Comparison of ENCODE assay signal across 8 mouse cellular contexts in genomic region chr16:91465505-91466240, GRCm38 (mm10). TPM values are rescaled to one million over a fixed set of nuclear protein-coding genes. Genes with fewer than 3 reads are reported as not detected.
DNase-seq lines count a peak whose midpoint lies in the region; ATAC-seq and TF ChIP-seq lines count a peak whose summit lies in the region.

No protein-coding gene starts in this region.

- WGBS in kidney, embryonic 16.5 days, result 37% methylated on average over 13 of the region's 13 CpGs
- WGBS in embryonic facial prominence, embryonic 10.5 days, result 60% methylated on average over 13 of the region's 13 CpGs
- 39% methylated on average over 13 of the region's 13 CpGs for WGBS in hindbrain, embryonic 16.5 days
- WGBS in midbrain, postnatal 0 days, result 42% methylated on average over 13 of the region's 13 CpGs

- H3K36me3 ChIP-seq in kidney, embryonic 16.5 days (ENCODE audit: insufficient read depth, low read length), result peaks cover 9% of the 10 kb centered on the region; the same call in 1 of the 2 replicates
- H3K36me3 ChIP-seq in embryonic facial prominence, embryonic 10.5 days (replicated peaks), result peaks cover 11% of the 10 kb centered on the region; the same call in 1 of the 2 replicates
- H3K36me3 ChIP-seq in hindbrain, embryonic 16.5 days (ENCODE audit: control insufficient read depth, insufficient read depth, low read length), result no peaks in the 10 kb centered on the region
- no peaks in the 10 kb centered on the region for H3K36me3 ChIP-seq in midbrain, postnatal 0 days (ENCODE audit: insufficient read depth, low read length)

- H3K9me3 ChIP-seq in kidney, embryonic 16.5 days (ENCODE audit: low read length), result peaks cover 5% of the 10 kb centered on the region
- 0 out of 2 replicates have a peak, but pooled peaks cover 5% of the 10 kb centered on the region for H3K9me3 ChIP-seq in embryonic facial prominence, embryonic 10.5 days
- no peaks in the 10 kb centered on the region for H3K9me3 ChIP-seq in hindbrain, embryonic 16.5 days (ENCODE audit: control insufficient read depth, low read length)
- H3K9me3 ChIP-seq in midbrain, postnatal 0 days (ENCODE audit: low read length), result no peaks in the 10 kb centered on the region

- H3K4me3 ChIP-seq in kidney, embryonic 16.5 days (ENCODE audit: low read length), result peak overlapping the region; percentile 67
- H3K4me3 ChIP-seq in embryonic facial prominence, embryonic 10.5 days, result peak overlapping the region; percentile 76
- peak overlapping the region; percentile 62 for H3K4me3 ChIP-seq in hindbrain, embryonic 16.5 days (ENCODE audit: low read length)
- peak overlapping the region; percentile 62 for H3K4me3 ChIP-seq in midbrain, postnatal 0 days (ENCODE audit: low read depth, low read length)

- peak overlapping the region; percentile 94 for H3K4me2 ChIP-seq in kidney, embryonic 16.5 days (replicated peaks; ENCODE audit: low read depth, low read length)
- peak overlapping the region; percentile 87 for H3K4me2 ChIP-seq in hindbrain, embryonic 16.5 days (ENCODE audit: low read length)
- H3K4me2 ChIP-seq in midbrain, postnatal 0 days (ENCODE audit: low read depth, low read length, poor library complexity, severe bottlenecking), result peak overlapping the region; percentile 90

- no peak overlapping the region for H3K27ac ChIP-seq in kidney, embryonic 16.5 days (ENCODE audit: low read length)
- H3K27ac ChIP-seq in embryonic facial prominence, embryonic 10.5 days (replicated peaks), result peak overlapping the region; percentile 87
- no peak overlapping the region for H3K27ac ChIP-seq in hindbrain, embryonic 16.5 days (ENCODE audit: low read depth, low read length)
- peak overlapping the region; percentile 83; the same call in 1 of the 2 replicates for H3K27ac ChIP-seq in midbrain, postnatal 0 days (ENCODE audit: low read depth, low read length)

- no peak for DNase-seq in kidney, postnatal 10 days
- DNase-seq in embryonic facial prominence, embryonic 10.5 days (ENCODE audit: low spot score), result no peak
- DNase-seq in midbrain, postnatal 0 days (ENCODE audit: low spot score), result no peak
- no peak for DNase-seq in yolk sac, embryonic 10.5 days (ENCODE audit: low spot score)
- no peak for DNase-seq in adrenal gland, postnatal 10 days
- no peak for DNase-seq in kidney, postnatal 4 days

- peak overlapping the region; percentile 79 for H3K9ac ChIP-seq in kidney, embryonic 16.5 days (replicated peaks; ENCODE audit: low read length)
- peak overlapping the region; percentile 73 for H3K9ac ChIP-seq in hindbrain, embryonic 16.5 days (ENCODE audit: low read depth, low read length)
- peak overlapping the region; percentile 66; the same call in 1 of the 2 replicates for H3K9ac ChIP-seq in midbrain, postnatal 0 days (replicated peaks; ENCODE audit: low read length, poor library complexity, severe bottlenecking)

- no peaks in the 10 kb centered on the region for H3K27me3 ChIP-seq in kidney, embryonic 16.5 days (ENCODE audit: insufficient read depth, low read length)
- H3K27me3 ChIP-seq in embryonic facial prominence, embryonic 10.5 days (replicated peaks; ENCODE audit: low read depth, poor library complexity, severe bottlenecking), result no peaks in the 10 kb centered on the region
- H3K27me3 ChIP-seq in hindbrain, embryonic 16.5 days (replicated peaks; ENCODE audit: control insufficient read depth, insufficient read depth, low read length), result no peaks in the 10 kb centered on the region
- no peaks in the 10 kb centered on the region for H3K27me3 ChIP-seq in midbrain, postnatal 0 days (ENCODE audit: insufficient read depth, low read length)

- ATAC-seq in kidney, embryonic 16.5 days (ENCODE audit: low FRiP score, low TSS enrichment), result no peak; the same call in 1 of the 2 replicates
- no peak for ATAC-seq in hindbrain, embryonic 16.5 days
- ATAC-seq in midbrain, postnatal 0 days (ENCODE audit: low FRiP score), result no peak

- TF ChIP-seq CTCF in midbrain, postnatal 0 days (IDR thresholded peaks at IDR 0.05), result no peak

- H3K4me1 ChIP-seq in kidney, embryonic 16.5 days (ENCODE audit: insufficient read depth, low read length), result peaks cover 25% of the 10 kb centered on the region
- H3K4me1 ChIP-seq in embryonic facial prominence, embryonic 10.5 days, result peaks cover 47% of the 10 kb centered on the region
- H3K4me1 ChIP-seq in hindbrain, embryonic 16.5 days (ENCODE audit: control insufficient read depth, insufficient read depth, low read depth, low read length), result peaks cover 20% of the 10 kb centered on the region
- peaks cover 8% of the 10 kb centered on the region for H3K4me1 ChIP-seq in midbrain, postnatal 0 days (ENCODE audit: insufficient read depth, low read length)

RNA-seq across cellular contexts. Expression of gene Ifnar1, which starts 19.4 kb away (rescaled TPM):
- 67.3 and 71.8 TPM in 2 replicates for polyA plus RNA-seq in kidney, embryonic 16.5 days (2015; fragmentation: Nextera tagmentation; extraction: Ambion mirVana)
- 56.9 and 57.6 TPM in 2 replicates for polyA plus RNA-seq in embryonic facial prominence, embryonic 10.5 days (2016; fragmentation: Nextera tagmentation; extraction: Ambion mirVana)
- polyA plus RNA-seq in hindbrain, embryonic 16.5 days (2015; fragmentation: Nextera tagmentation; extraction: Ambion mirVana), result 42.7 and 49.2 TPM in 2 replicates
- total RNA-seq in midbrain, postnatal 0 days (2014; rRNA removed), result 61.1 and 78.9 TPM in 2 replicates
- polyA plus RNA-seq in midbrain, postnatal 0 days (2015; fragmentation: Nextera tagmentation; extraction: Ambion mirVana), result 30.9 and 32.4 TPM in 2 replicates
- 10 to 100 TPM; 71.2 to 85.3 TPM for total RNA-seq in adrenal gland, postnatal 10 days (2021)

RNA-seq across cellular contexts. Expression of gene Il10rb, which starts 59.7 kb away (rescaled TPM):
- 38.8 and 45.1 TPM in 2 replicates for polyA plus RNA-seq in kidney, embryonic 16.5 days (2015; fragmentation: Nextera tagmentation; extraction: Ambion mirVana)
- 7.8 and 8.9 TPM in 2 replicates for polyA plus RNA-seq in embryonic facial prominence, embryonic 10.5 days (2016; fragmentation: Nextera tagmentation; extraction: Ambion mirVana)
- 14.8 and 16.7 TPM in 2 replicates for polyA plus RNA-seq in hindbrain, embryonic 16.5 days (2015; fragmentation: Nextera tagmentation; extraction: Ambion mirVana)
- 5.5 and 7.5 TPM in 2 replicates for total RNA-seq in midbrain, postnatal 0 days (2014; rRNA removed)
- 10.5 and 12.8 TPM in 2 replicates for polyA plus RNA-seq in midbrain, postnatal 0 days (2015; fragmentation: Nextera tagmentation; extraction: Ambion mirVana)
- 10 to 100 TPM; 75.4 to 78.8 TPM for total RNA-seq in adrenal gland, postnatal 10 days (2021)

Comparison
In these comparisons a context has a peak if more than half of its experiments do, and no peak if none do; other contexts are left out.
1. H3K27ac ChIP-seq: peak in embryonic facial prominence, embryonic 10.5 days (single experiment) and midbrain, postnatal 0 days (single experiment); none in kidney, embryonic 16.5 days (single experiment) and hindbrain, embryonic 16.5 days (single experiment).
2. Peak in every context shown above with its lines, with median percentiles within 50 percentile points of each other: H3K4me2 ChIP-seq, H3K4me3 ChIP-seq and H3K9ac ChIP-seq.